ENCODE assay signal across 12 mouse cellular contexts in the genomic region with DNA sequence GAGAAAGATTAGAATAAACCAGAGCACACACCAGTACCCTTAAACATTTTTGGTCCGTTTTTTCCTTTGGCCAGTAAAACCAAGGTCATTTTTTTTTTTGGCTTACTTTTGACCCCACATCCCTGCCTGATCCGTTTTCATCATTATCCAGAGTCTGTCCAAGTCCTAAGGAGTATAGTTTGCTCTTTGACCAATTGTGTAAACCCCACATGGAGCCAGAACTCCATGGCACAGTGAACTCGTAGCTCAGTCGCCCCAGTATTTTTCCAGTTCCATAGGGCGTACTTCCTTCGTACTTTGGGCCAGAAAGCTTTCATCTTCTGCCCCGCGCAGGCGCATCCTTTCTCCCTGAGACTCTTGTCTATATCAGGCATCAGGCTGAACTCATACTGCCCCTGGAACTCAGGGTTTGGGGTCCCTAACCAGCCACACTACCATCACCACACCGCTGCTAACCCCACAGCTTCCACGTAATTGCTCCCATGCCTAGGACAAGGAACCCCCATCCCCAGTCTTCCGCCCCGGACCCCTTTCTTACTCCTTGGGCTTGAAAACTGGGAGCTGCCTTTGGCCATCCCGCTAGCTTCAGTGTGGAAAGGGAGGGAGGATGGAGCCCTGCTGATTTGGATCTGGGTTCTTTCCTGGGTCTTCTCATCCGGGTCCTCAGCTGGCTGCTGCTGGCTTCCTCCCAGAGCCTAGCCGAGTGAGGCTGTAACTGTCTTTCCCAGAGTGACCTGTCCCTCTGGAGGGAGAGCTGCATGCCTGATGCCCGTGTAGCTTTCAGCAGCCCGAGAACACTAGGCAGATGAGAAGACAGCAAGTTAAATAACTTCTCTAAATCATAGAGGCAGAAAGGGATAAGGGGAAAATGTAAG. TPM values are rescaled to one million over a fixed set of nuclear protein-coding genes. Genes with fewer than 3 reads are reported as not detected.
DNase-seq lines count a peak whose midpoint lies in the region; ATAC-seq and TF ChIP-seq lines count a peak whose summit lies in the region.
"Had no signal": no experiment of that assay in that cellular context is flagged by ENCODE, and none has a peak within 500 bp of the region (broad histone marks: within the 10 kb centered on the region; RNA-seq: fewer than 3 reads in every experiment).

No protein-coding gene starts in this region.

- whole genome bisulfite sequencing in heart, embryonic 13.5 days, result 44% methylated on average over 18 of the region's 18 CpGs
- WGBS in hindbrain, postnatal 0 days, result 24% methylated on average over 18 of the region's 18 CpGs
- 28% methylated on average over 18 of the region's 18 CpGs for WGBS in neural tube, embryonic 12.5 days

- no peak for TF ChIP-seq CTCF in hindbrain, postnatal 0 days (IDR thresholded peaks at IDR 0.05; ENCODE audit: low read depth)

- H3K27me3 ChIP-seq in heart, embryonic 13.5 days (replicated peaks), result no peaks in the 10 kb centered on the region
- no peaks in the 10 kb centered on the region for H3K27me3 ChIP-seq in hindbrain, postnatal 0 days (ENCODE audit: insufficient read depth, low read length)
- peaks cover 17% of the 10 kb centered on the region for H3K27me3 ChIP-seq in neural tube, embryonic 12.5 days (replicated peaks)

- H3K4me3 ChIP-seq in heart, embryonic 13.5 days, result no peak overlapping the region
- H3K4me3 ChIP-seq in hindbrain, postnatal 0 days (ENCODE audit: low read length), result no peak overlapping the region
- no peak overlapping the region for H3K4me3 ChIP-seq in neural tube, embryonic 12.5 days

- no peak overlapping the region for H3K9ac ChIP-seq in heart, embryonic 13.5 days
- H3K9ac ChIP-seq in hindbrain, postnatal 0 days (replicated peaks; ENCODE audit: low read length), result peak overlapping the region; percentile 21; the same call in 1 of the 2 replicates
- H3K9ac ChIP-seq in neural tube, embryonic 12.5 days, result no peak overlapping the region
- H3K9ac ChIP-seq: liver, postnatal 0 days had no signal

- DNase-seq in heart, postnatal 25 days (ENCODE audit: low spot score), result no peak
- peak; percentile 45 for DNase-seq in embryo, embryonic 10.5 days (ENCODE audit: low spot score)
- DNase-seq in hindbrain, postnatal 0 days (ENCODE audit: low spot score), result peak; percentile 30
- DNase-seq in spleen, postnatal 10 days (ENCODE audit: low spot score in 2 of 2), result no peak
- DNase-seq in layer of hippocampus, postnatal 10 days (ENCODE audit: low spot score in 2 of 2), result no peak
- DNase-seq: liver, postnatal 0 days; thymus, postnatal 25 days had no signal

- peak overlapping the region; percentile 2; the same call in 1 of the 2 replicates for H3K4me2 ChIP-seq in heart, embryonic 13.5 days
- peak overlapping the region; percentile 39 for H3K4me2 ChIP-seq in hindbrain, postnatal 0 days (ENCODE audit: low read depth, low read length)
- peak overlapping the region; percentile 5; the same call in 1 of the 2 replicates for H3K4me2 ChIP-seq in neural tube, embryonic 12.5 days (replicated peaks)

- H3K36me3 ChIP-seq in heart, embryonic 13.5 days, result peaks cover 19% of the 10 kb centered on the region
- H3K36me3 ChIP-seq in hindbrain, postnatal 0 days (ENCODE audit: insufficient read depth, low read length), result 0 out of 2 replicates have a peak, but pooled peaks cover under 1% of the 10 kb centered on the region
- H3K36me3 ChIP-seq in neural tube, embryonic 12.5 days, result peaks cover under 1% of the 10 kb centered on the region

- no peaks in the 10 kb centered on the region for H3K4me1 ChIP-seq in heart, embryonic 13.5 days
- H3K4me1 ChIP-seq in hindbrain, postnatal 0 days (ENCODE audit: insufficient read depth, low read length), result no peaks in the 10 kb centered on the region
- peaks cover 7% of the 10 kb centered on the region; the same call in 1 of the 2 replicates for H3K4me1 ChIP-seq in neural tube, embryonic 12.5 days

- H3K9me3 ChIP-seq in heart, embryonic 13.5 days, result no peaks in the 10 kb centered on the region
- H3K9me3 ChIP-seq in hindbrain, postnatal 0 days (ENCODE audit: low read length), result no peaks in the 10 kb centered on the region
- no peaks in the 10 kb centered on the region for H3K9me3 ChIP-seq in neural tube, embryonic 12.5 days

- no peak for ATAC-seq in heart, embryonic 13.5 days (ENCODE audit: extremely low read depth, insufficient number of reproducible peaks, low FRiP score, low TSS enrichment)
- 0 out of 2 replicates have a peak, but pooled peaks have one; percentile 47 for ATAC-seq in hindbrain, postnatal 0 days
- ATAC-seq in neural tube, embryonic 12.5 days (ENCODE audit: low FRiP score, low read depth), result 0 out of 2 replicates have a peak, but pooled peaks have one; percentile 65
- no peak for ATAC-seq in activated CD4-positive, CD25-positive, alpha-beta regulatory T cell, adult 4 months
- ATAC-seq: CD4-positive, CD25-positive, alpha-beta regulatory T cell, adult 4 months; liver, postnatal 0 days had no signal

- intact Hi-C loops in heart, postnatal 25 days (cut with DNase I), result no loop called here

- no peak overlapping the region for H3K27ac ChIP-seq in heart, embryonic 13.5 days (replicated peaks)
- no peak overlapping the region for H3K27ac ChIP-seq in hindbrain, postnatal 0 days
- no peak overlapping the region for H3K27ac ChIP-seq in neural tube, embryonic 12.5 days
- H3K27ac ChIP-seq: kidney, postnatal 0 days had no signal

RNA-seq across cellular contexts. Expression of a gene that starts 58.0 kb away (rescaled TPM):
- 11.7 and 12.2 TPM in 2 replicates for polyA plus RNA-seq in heart, embryonic 13.5 days (2015; fragmentation: Nextera tagmentation; extraction: Ambion mirVana)
- 10 to 100 TPM in 1 of 2 experiments, 1 to 10 TPM in 1; 8.4 to 10.3 TPM for total RNA-seq in heart, postnatal 25 days (2021)
- total RNA-seq in hindbrain, postnatal 0 days (2014; rRNA removed), result 13.1 and 16.6 TPM in 2 replicates
- 11.0 and 11.4 TPM in 2 replicates for polyA plus RNA-seq in hindbrain, postnatal 0 days (2015; fragmentation: Nextera tagmentation; extraction: Ambion mirVana)
- 22.4 and 25.5 TPM in 2 replicates for polyA plus RNA-seq in neural tube, embryonic 12.5 days (2016; fragmentation: Nextera tagmentation; extraction: Ambion mirVana)
- 10 to 100 TPM in 1 of 2 experiments, 1 to 10 TPM in 1; 8.2 to 12.2 TPM for polyA plus RNA-seq in activated CD4-positive, CD25-positive, alpha-beta regulatory T cell, adult 4 months (2017; shearing (Covaris generic))
- 10 to 100 TPM; 19.1 to 21.8 TPM for total RNA-seq in layer of hippocampus, postnatal 10 days (2021)

Comparison
In these comparisons a context has a peak if more than half of its experiments do, and no peak if none do; other contexts are left out.
1. ATAC-seq: peak in hindbrain, postnatal 0 days (single experiment) and neural tube, embryonic 12.5 days (single experiment); none in heart, embryonic 13.5 days (single experiment) and activated CD4-positive, CD25-positive, alpha-beta regulatory T cell, adult 4 months (single experiment).
2. DNase-seq: peak in embryo, embryonic 10.5 days (single experiment) and hindbrain, postnatal 0 days (single experiment); none in heart, postnatal 25 days (single experiment), spleen, postnatal 10 days (0 of 2) and layer of hippocampus, postnatal 10 days (0 of 2).
3. Peak in every context shown above with its lines, with median percentiles within 50 percentile points of each other: H3K4me2 ChIP-seq.